Mouse (Mus musculus) heart, embryonic 16.5 days (tissue): ENCODE measurements around the gene Triap1. TPM values are rescaled to one million over a fixed set of nuclear protein-coding genes. Genes with fewer than 3 reads are reported as not detected.
"Not testable (repeated sequence)": the region's sequence is repeated elsewhere in the genome, so short reads cannot be mapped to it uniquely, and the experiment has no call there.

Source experiments
- ATAC-seq: fragments of 200-750 bp; cut with Nextera tagmentation; replicated peaks from 2 replicates; pipeline ENCODE4 v1.8.0; 2017; ENCODE audit warnings: moderate number of reproducible peaks; ENCODE audit not compliant: insufficient read depth, low FRiP score; ENCODE audit errors: extremely low read depth
- H3K27ac ChIP-seq: fragments of 300-500 bp; sonication (generic); 2 replicates; pipeline ENCODE4 v1.5.1; 2014; ENCODE audit warnings: mild to moderate bottlenecking, low read length, control low read depth, moderate library complexity
- H3K27me3 ChIP-seq: fragments of 300-500 bp; sonication (generic); 2 replicates; pipeline ENCODE4 v1.6.1; 2014; ENCODE audit warnings: low read length, mixed read lengths; ENCODE audit not compliant: control insufficient read depth, insufficient read depth
- H3K36me3 ChIP-seq: fragments of 300-500 bp; sonication (generic); 2 replicates; pipeline ENCODE4 v1.6.1; 2014; ENCODE audit not compliant: control insufficient read depth, insufficient read depth
- H3K4me1 ChIP-seq: fragments of 300-500 bp; sonication (generic); 2 replicates; pipeline ENCODE4 v1.6.1; 2014; ENCODE audit warnings: low read length, mixed read lengths; ENCODE audit not compliant: control insufficient read depth, insufficient read depth
- H3K4me2 ChIP-seq: fragments of 300-500 bp; sonication (generic); 2 replicates; pipeline ENCODE4 v1.6.1; 2014; ENCODE audit warnings: low read depth, mild to moderate bottlenecking, control low read depth, low read length
- H3K4me3 ChIP-seq: fragments of 300-500 bp; sonication (generic); 2 replicates; pipeline ENCODE4 v1.5.1; 2014; ENCODE audit warnings: mild to moderate bottlenecking, control low read depth, low read length
- H3K9ac ChIP-seq: fragments of 300-500 bp; sonication (generic); 2 replicates; pipeline ENCODE4 v1.6.1; 2014; ENCODE audit warnings: low read length, control low read depth
- H3K9me3 ChIP-seq: fragments of 300-500 bp; sonication (generic); replicated peaks from 2 replicates; pipeline ENCODE4 v1.6.1; 2016; ENCODE audit warnings: low read length; ENCODE audit not compliant: control insufficient read depth
- WGBS: fragments of 180-500 bp; shearing (Covaris S2); extraction: QIAGEN DNeasy Blood & Tissue Kit; methylation state at CpG from one replicate; pipeline ENCODE4 v1.1.7; 2014; 5-methylcytosine and 5-hydroxymethylcytosine counted together
- polyA plus RNA-seq: library from polyadenylated mRNA; unstranded; fragments of >200 nt; fragmentation: Nextera tagmentation; extraction: Ambion mirVana; gene quantifications from 2 replicates; pipeline ENCODE4 v1.2.1, GENCODE M21; 2015

Triap1 gene
- polyA plus RNA-seq, 1 experiment from 2014 or later = 39.2 TPM

GRCm38 (mm10) chr5:115373441-115374203, 32.6 kb downstream of the Triap1 start:
- H3K4me2 ChIP-seq = peak overlapping the region; percentile 66
- 24% methylated on average over 26 of the region's 26 CpGs for WGBS
- ATAC-seq = no peak

GRCm38 (mm10) chr5:115374204-115374820, 33.3 kb downstream of the Triap1 start:
- Histone ChIP-seq H3K4me3 (peak overlapping the region; percentile 37), H3K9me3 (no peaks in the 10 kb centered on the region; the same call in 1 of the 2 replicates), H3K9ac (peak overlapping the region; percentile 69), H3K36me3 (no peaks in the 10 kb centered on the region), H3K4me1 (no peaks in the 10 kb centered on the region; the same call in 1 of the 2 replicates), H3K27ac (no peak overlapping the region), H3K27me3 (no peaks in the 10 kb centered on the region; the same call in none of the 2 replicates), H3K4me2 (peak overlapping the region; percentile 66)
- 27% methylated on average over 11 of the region's 11 CpGs for WGBS
- no peak for ATAC-seq

More at GRCm38 (mm10) chr5:115373441-115374203, 32.6 kb downstream of the Triap1 start:
- Histone ChIP-seq H3K4me1 (no peaks in the 10 kb centered on the region; the same call in 1 of the 2 replicates), H3K27me3 (no peaks in the 10 kb centered on the region; the same call in none of the 2 replicates), H3K4me3 (peak overlapping the region; percentile 37), H3K36me3 (no peaks in the 10 kb centered on the region), H3K27ac (no peak overlapping the region), H3K9me3 (no peaks in the 10 kb centered on the region; the same call in 1 of the 2 replicates), H3K9ac (peak overlapping the region; percentile 69)

GRCm38 (mm10) chr5:115375436-115375835, 34.4 kb downstream of the Triap1 start:
- H3K9ac ChIP-seq = no peak overlapping the region
- WGBS = 61% methylated on average over 2 of the region's 2 CpGs
- no peak overlapping the region for H3K4me3 ChIP-seq
- ATAC-seq = no peak
- no peaks in the 10 kb centered on the region for H3K36me3 ChIP-seq
- no peak overlapping the region for H3K4me2 ChIP-seq
- no peaks in the 10 kb centered on the region; the same call in 1 of the 2 replicates for H3K4me1 ChIP-seq
- H3K27me3 ChIP-seq = no peaks in the 10 kb centered on the region; the same call in none of the 2 replicates
- no peak overlapping the region for H3K27ac ChIP-seq
- H3K9me3 ChIP-seq = no peaks in the 10 kb centered on the region; the same call in 1 of the 2 replicates

GRCm38 (mm10) chr5:115378882-115379281, 37.9 kb downstream of the Triap1 start:
- not testable (repeated sequence) for H3K9ac ChIP-seq, H3K36me3 ChIP-seq, H3K27me3 ChIP-seq, H3K4me2 ChIP-seq, H3K4me1 ChIP-seq, H3K9me3 ChIP-seq, H3K27ac ChIP-seq, ATAC-seq, H3K4me3 ChIP-seq
- 53% methylated on average over 2 of the region's 2 CpGs for WGBS

DNA sequence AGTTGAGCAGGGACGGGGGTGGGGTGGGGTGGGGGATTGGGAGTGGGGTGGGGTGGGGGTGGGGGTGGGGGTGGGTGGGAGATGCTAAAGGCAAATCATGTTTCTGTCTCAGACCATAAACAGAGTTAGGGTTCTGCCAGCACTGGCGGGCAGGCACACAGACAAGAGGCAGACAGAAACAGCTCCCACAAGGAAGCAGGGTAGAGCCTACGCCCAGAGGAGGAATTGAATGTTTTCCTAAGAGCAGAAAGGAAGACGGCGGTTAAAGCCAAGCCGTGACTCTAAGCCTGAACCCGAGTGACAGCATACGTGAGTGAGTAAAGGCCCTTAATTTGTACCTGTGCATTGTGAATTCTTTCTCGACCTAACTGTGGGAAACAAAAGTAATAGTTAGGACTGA, 50.9 kb downstream of the Triap1 start:
- no peak overlapping the region for H3K27ac ChIP-seq
- no peak overlapping the region for H3K4me2 ChIP-seq
- no peak overlapping the region for H3K9ac ChIP-seq
- H3K36me3 ChIP-seq = no peaks in the 10 kb centered on the region
- no peak overlapping the region for H3K4me3 ChIP-seq
- ATAC-seq = no peak
- 0 out of 2 replicates have a peak, but pooled peaks cover 3% of the 10 kb centered on the region for H3K27me3 ChIP-seq
- H3K4me1 ChIP-seq = no peaks in the 10 kb centered on the region
- H3K9me3 ChIP-seq = no peaks in the 10 kb centered on the region
- 40% methylated on average over 9 of the region's 9 CpGs for WGBS

GRCm38 (mm10) chr5:115392969-115393368, 51.9 kb downstream of the Triap1 start:
- Histone ChIP-seq H3K9me3 (no peaks in the 10 kb centered on the region), H3K4me3 (no peak overlapping the region), H3K27me3 (peaks cover 3% of the 10 kb centered on the region; the same call in 1 of the 2 replicates), H3K4me1 (no peaks in the 10 kb centered on the region), H3K27ac (no peak overlapping the region), H3K36me3 (no peaks in the 10 kb centered on the region), H3K4me2 (no peak overlapping the region), H3K9ac (no peak overlapping the region)
- WGBS = 62% methylated on average over 1 of the region's 1 CpGs
- no peak for ATAC-seq

Other genes with a start within 250 kb of the Triap1 start
- gene Gm10401, start 242.9 kb upstream of the Triap1 start, polyA plus RNA-seq = 9.2 and 14.9 TPM in 2 replicates
- gene Acads, start 221.9 kb upstream of the Triap1 start, polyA plus RNA-seq = 140 and 143 TPM in 2 replicates
- 20.7 and 22.6 TPM in 2 replicates for gene Unc119b, start 206.2 kb upstream of the Triap1 start, polyA plus RNA-seq
- gene Mlec, start 183.0 kb upstream of the Triap1 start, polyA plus RNA-seq = 50.7 and 55.8 TPM in 2 replicates
- 0.51 and 1.1 TPM in 2 replicates for gene Cabp1, start 146.8 kb upstream of the Triap1 start, polyA plus RNA-seq
- gene Pop5, start 105.4 kb upstream of the Triap1 start, polyA plus RNA-seq = 70.5 and 76.5 TPM in 2 replicates
- gene Rnf10, start 68.3 kb upstream of the Triap1 start, polyA plus RNA-seq = 126 and 133 TPM in 2 replicates
- 91.0 and 95.7 TPM in 2 replicates for gene Coq5, start 61.6 kb upstream of the Triap1 start, polyA plus RNA-seq
- 1,055 and 1,099 TPM in 2 replicates for gene Dynll1, start 40.2 kb upstream of the Triap1 start, polyA plus RNA-seq
- gene Srsf9, start 14.0 kb upstream of the Triap1 start, polyA plus RNA-seq = 94.3 and 131 TPM in 2 replicates
- 22.4 and 24.6 TPM in 2 replicates for gene Gatc, start within 50 bp of the Triap1 start, polyA plus RNA-seq
- gene Cox6a1, start 7.8 kb downstream of the Triap1 start, polyA plus RNA-seq = 1,358 and 1,596 TPM in 2 replicates
- 1.1 and 1.8 TPM in 2 replicates for gene Msi1, start 88.4 kb downstream of the Triap1 start, polyA plus RNA-seq
- 0.46 and 0.92 TPM in 2 replicates for gene Pla2g1b, start 125.0 kb downstream of the Triap1 start, polyA plus RNA-seq
- gene Sirt4, start 143.5 kb downstream of the Triap1 start, polyA plus RNA-seq = 18.7 and 24.0 TPM in 2 replicates
- gene Pxn, start 165.5 kb downstream of the Triap1 start, polyA plus RNA-seq = 39.1 and 40.6 TPM in 2 replicates
- 1,003 and 1,029 TPM in 2 replicates for gene Rplp0, start 218.2 kb downstream of the Triap1 start, polyA plus RNA-seq
- 20.9 and 27.6 TPM in 2 replicates for gene Gcn1l1, start 224.0 kb downstream of the Triap1 start, polyA plus RNA-seq